Mouse (Mus musculus) embryonic facial prominence, embryonic 11.5 days (tissue): ENCODE results near the gene Pcyt1a. TPM values are rescaled to one million over a fixed set of nuclear protein-coding genes. Genes with fewer than 3 reads are reported as not detected.
"Not testable (repeated sequence)": the region's sequence is repeated elsewhere in the genome, so short reads cannot be mapped to it uniquely, and the experiment has no call there.

ENCODE experiments used
- ATAC-seq: fragments of 200-750 bp; cut with Nextera tagmentation; replicated peaks from 2 replicates; pipeline ENCODE4 v1.8.0; 2017; ENCODE audit warnings: low read depth; ENCODE audit not compliant: insufficient number of reproducible peaks, low FRiP score, low TSS enrichment
- DNase-seq: peaks from one replicate; pipeline ENCODE4 v3.0.0-alpha.2; 2015; ENCODE audit warnings: low spot score
- H3K27ac ChIP-seq: fragments of 300-500 bp; sonication (generic); replicated peaks from 2 replicates; pipeline ENCODE4 v1.5.1; 2014; ENCODE audit warnings: mild to moderate bottlenecking, low read depth, low read length, control low read depth
- H3K27me3 ChIP-seq: fragments of 300-500 bp; sonication (generic); 2 replicates; pipeline ENCODE4 v1.6.1; 2014; ENCODE audit warnings: mild to moderate bottlenecking, low read length, moderate library complexity, mixed read lengths; ENCODE audit not compliant: control insufficient read depth, insufficient read depth
- H3K36me3 ChIP-seq: fragments of 300-500 bp; sonication (generic); replicated peaks from 2 replicates; pipeline ENCODE4 v1.6.1; 2014; ENCODE audit warnings: low read depth, mild to moderate bottlenecking, low read length, moderate library complexity, mixed read lengths; ENCODE audit not compliant: control insufficient read depth, insufficient read depth
- H3K4me1 ChIP-seq: fragments of 300-500 bp; sonication (generic); 2 replicates; pipeline ENCODE4 v1.6.1; 2014; ENCODE audit warnings: low read length, mixed read lengths; ENCODE audit not compliant: control insufficient read depth, insufficient read depth
- H3K4me2 ChIP-seq: fragments of 300-500 bp; sonication (generic); 2 replicates; pipeline ENCODE4 v1.6.1; 2014; ENCODE audit warnings: low read depth, mild to moderate bottlenecking, control low read depth, low read length, moderate library complexity
- H3K4me3 ChIP-seq: fragments of 300-500 bp; sonication (generic); 2 replicates; pipeline ENCODE4 v1.5.1; 2014; ENCODE audit warnings: low read depth, low read length, control low read depth
- H3K9ac ChIP-seq: fragments of 300-500 bp; sonication (generic); replicated peaks from 2 replicates; pipeline ENCODE4 v1.6.1; 2014; ENCODE audit warnings: mild to moderate bottlenecking, control low read depth, low read length
- H3K9me3 ChIP-seq: fragments of 300-500 bp; sonication (generic); replicated peaks from 2 replicates; pipeline ENCODE4 v1.6.1; 2016; ENCODE audit warnings: mild to moderate bottlenecking, low read length, inconsistent platforms, mixed read lengths; ENCODE audit not compliant: control insufficient read depth
- WGBS: fragments of 180-500 bp; shearing (Covaris S2); extraction: QIAGEN DNeasy Blood & Tissue Kit; methylation state at CpG from one replicate; pipeline ENCODE4 v1.1.7; 2014; 5-methylcytosine and 5-hydroxymethylcytosine counted together
- polyA plus RNA-seq: library from polyadenylated mRNA; unstranded; fragments of >200 nt; fragmentation: Nextera tagmentation; extraction: Ambion mirVana; gene quantifications from 2 replicates; pipeline ENCODE4 v1.2.1, GENCODE M21; 2014

Gene Pcyt1a
- polyA plus RNA-seq, 1 experiment from 2014 or later, result 36.7 TPM

- ATAC-seq (no peak), DNase-seq (no peak)
- no peak overlapping the region for H3K4me2 ChIP-seq
- no peaks in the 10 kb centered on the region for H3K9me3 ChIP-seq
- no peak overlapping the region for H3K4me3 ChIP-seq
- WGBS, result 78% methylated on average over 2 of the region's 2 CpGs
- H3K27me3 ChIP-seq, result no peaks in the 10 kb centered on the region
- H3K27ac ChIP-seq, result no peak overlapping the region
- H3K36me3 ChIP-seq, result no peaks in the 10 kb centered on the region
- H3K9ac ChIP-seq, result no peak overlapping the region
- peaks cover 3% of the 10 kb centered on the region; the same call in 1 of the 2 replicates for H3K4me1 ChIP-seq
These were observed 54.5 kb downstream of the Pcyt1a start for GRCm38 (mm10) chr16:32485209-32485608.

- WGBS, result 74% methylated on average over 6 of the region's 6 CpGs
- no peak for DNase-seq
- H3K36me3 ChIP-seq, result no peaks in the 10 kb centered on the region
- no peaks in the 10 kb centered on the region for H3K9me3 ChIP-seq
- no peak overlapping the region for H3K9ac ChIP-seq
- no peak overlapping the region for H3K4me2 ChIP-seq
- H3K4me3 ChIP-seq, result no peak overlapping the region
- H3K27me3 ChIP-seq, result no peaks in the 10 kb centered on the region
- ATAC-seq, result no peak
- H3K27ac ChIP-seq, result no peak overlapping the region
- H3K4me1 ChIP-seq, result peaks cover 3% of the 10 kb centered on the region; the same call in 1 of the 2 replicates
These were observed 55.3 kb downstream of the Pcyt1a start for GRCm38 (mm10) chr16:32486046-32486445.

GRCm38 (mm10) chr16:32487234-32488111 lies 56.8 kb downstream of the Pcyt1a start, which contains the start of gene Slc51a:
Gene Slc51a, minus strand, starts transcription at chr16:32487879.
- WGBS, result 51% methylated on average over 15 of the region's 15 CpGs
- Histone ChIP-seq H3K27ac (no peak within 1 kb of the TSS), H3K9ac (no peak within 1 kb of the TSS), H3K27me3 (no peaks in the 10 kb centered on the region), H3K4me1 (peaks cover 3% of the 10 kb centered on the region; the same call in 1 of the 2 replicates), H3K4me3 (no peak within 1 kb of the TSS), H3K9me3 (no peaks in the 10 kb centered on the region), H3K36me3 (no peaks in the 10 kb centered on the region), H3K4me2 (no peak within 1 kb of the TSS)
- DNase-seq, result no peak
- no peak for ATAC-seq

- no peak overlapping the region for H3K27ac ChIP-seq
- ATAC-seq (no peak), DNase-seq (no peak)
- 91% methylated on average over 3 of the region's 3 CpGs for WGBS
- no peaks in the 10 kb centered on the region for H3K27me3 ChIP-seq
- peaks cover 3% of the 10 kb centered on the region; the same call in 1 of the 2 replicates for H3K4me1 ChIP-seq
- no peaks in the 10 kb centered on the region for H3K36me3 ChIP-seq
- H3K4me3 ChIP-seq, result no peak overlapping the region
- no peak overlapping the region for H3K9ac ChIP-seq
- H3K4me2 ChIP-seq, result no peak overlapping the region; the same call in 1 of the 2 replicates
- H3K9me3 ChIP-seq, result no peaks in the 10 kb centered on the region
These were observed 58.2 kb downstream of the Pcyt1a start for GRCm38 (mm10) chr16:32488939-32489338.

GRCm38 (mm10) chr16:32494371-32494770 lies 63.6 kb downstream of the Pcyt1a start:
- H3K9ac ChIP-seq, result not testable (repeated sequence)

GRCm38 (mm10) chr16:32495965-32496364 lies 65.2 kb downstream of the Pcyt1a start, which contains the start of gene Zdhhc19:
Gene Zdhhc19, plus strand, starts transcription at chr16:32496265.
- H3K4me1 ChIP-seq, result no peaks in the 10 kb centered on the region
- H3K36me3 ChIP-seq, result no peaks in the 10 kb centered on the region
- no peak within 1 kb of the TSS for H3K4me3 ChIP-seq
- ATAC-seq (no peak), DNase-seq (no peak)
- H3K9ac ChIP-seq, result no peak within 1 kb of the TSS
- H3K9me3 ChIP-seq, result no peaks in the 10 kb centered on the region
- no peak within 1 kb of the TSS for H3K27ac ChIP-seq
- 69% methylated on average over 3 of the region's 3 CpGs for WGBS
- no peaks in the 10 kb centered on the region for H3K27me3 ChIP-seq
- no peak within 1 kb of the TSS for H3K4me2 ChIP-seq

More at GRCm38 (mm10) chr16:32494371-32494770, 63.6 kb downstream of the Pcyt1a start:
- not testable (repeated sequence) for H3K36me3 ChIP-seq, H3K9me3 ChIP-seq, ATAC-seq, H3K4me1 ChIP-seq, H3K4me3 ChIP-seq, H3K27ac ChIP-seq, DNase-seq, H3K4me2 ChIP-seq, H3K27me3 ChIP-seq
- 66% methylated on average over 6 of the region's 6 CpGs for WGBS

GRCm38 (mm10) chr16:32498996-32499395 lies 68.3 kb downstream of the Pcyt1a start:
- DNase-seq, result no peak
- no peaks in the 10 kb centered on the region for H3K4me1 ChIP-seq
- ATAC-seq, result no peak
- no peak overlapping the region for H3K4me3 ChIP-seq
- H3K4me2 ChIP-seq, result no peak overlapping the region
- H3K9ac ChIP-seq, result no peak overlapping the region
- no peak overlapping the region for H3K27ac ChIP-seq
- H3K27me3 ChIP-seq, result no peaks in the 10 kb centered on the region
- no peaks in the 10 kb centered on the region for H3K36me3 ChIP-seq
- no peaks in the 10 kb centered on the region for H3K9me3 ChIP-seq
- WGBS, result 62% methylated on average over 13 of the region's 13 CpGs

GRCm38 (mm10) chr16:32499430-32500037 lies 68.8 kb downstream of the Pcyt1a start:
- DNase-seq (peak; percentile 92), ATAC-seq (peak; percentile 86)
- no peaks in the 10 kb centered on the region for H3K27me3 ChIP-seq
- H3K4me3 ChIP-seq, result peak overlapping the region; percentile 27
- H3K9me3 ChIP-seq, result no peaks in the 10 kb centered on the region
- H3K36me3 ChIP-seq, result no peaks in the 10 kb centered on the region
- no peaks in the 10 kb centered on the region for H3K4me1 ChIP-seq
- WGBS, result 11% methylated on average over 22 of the region's 22 CpGs
- no peak overlapping the region for H3K27ac ChIP-seq
- peak overlapping the region; percentile 52 for H3K4me2 ChIP-seq
- H3K9ac ChIP-seq, result peak overlapping the region; percentile 53
